Mouse (Mus musculus): ENCODE data around the gene Snapc4.
"Not testable (repeated sequence)": the region's sequence is repeated elsewhere in the genome, so short reads cannot be mapped to it uniquely, and the experiment has no call there.

The Snapc4 gene

GRCm38 (mm10) chr2:26380131-26380771 lies at the start of gene Snapc4:
Gene Snapc4 (minus strand): TSS chr2:26380653.
- DNase-seq, result peak; percentile 87 to 90

GRCm38 (mm10) chr2:26429851-26430250 lies 49.4 kb upstream of the Snapc4 start:
- no peak for DNase-seq

GRCm38 (mm10) chr2:26424541-26424940 lies 44.1 kb upstream of the Snapc4 start:
- no peak for DNase-seq

GRCm38 (mm10) chr2:26423086-26423485 lies 42.6 kb upstream of the Snapc4 start:
- no peak for DNase-seq

- DNase-seq, result no peak
These were observed 41.5 kb upstream of the Snapc4 start for GRCm38 (mm10) chr2:26421969-26422368.

- DNase-seq, result no peak
These were observed 37.7 kb upstream of the Snapc4 start for GRCm38 (mm10) chr2:26418120-26418519.

GRCm38 (mm10) chr2:26417066-26417465 lies 36.6 kb upstream of the Snapc4 start:
- no peak for DNase-seq

- peak; percentile 45 to 51 for DNase-seq
These were observed 30.5 kb upstream of the Snapc4 start for GRCm38 (mm10) chr2:26410931-26411411.

- peak; percentile 65 to 69 for DNase-seq
These were observed 29.6 kb upstream of the Snapc4 start for GRCm38 (mm10) chr2:26410091-26410490.

GRCm38 (mm10) chr2:26409362-26409761 lies 28.9 kb upstream of the Snapc4 start:
- no peak for DNase-seq

- DNase-seq, result peak; percentile 99 to 100
These were observed 28.3 kb upstream of the Snapc4 start, which contains the start of gene Inpp5e for GRCm38 (mm10) chr2:26408515-26409356. Gene Inpp5e (minus strand): TSS chr2:26409203.

GRCm38 (mm10) chr2:26403306-26403705 lies 22.9 kb upstream of the Snapc4 start:
- no peak for DNase-seq

GRCm38 (mm10) chr2:26402265-26402664 lies 21.8 kb upstream of the Snapc4 start:
- DNase-seq, result peak in 1 of 2 experiments; percentile 51

- no peak for DNase-seq
These were observed 20.6 kb upstream of the Snapc4 start for GRCm38 (mm10) chr2:26401023-26401422.

GRCm38 (mm10) chr2:26400296-26400695 lies 19.8 kb upstream of the Snapc4 start:
- no peak for DNase-seq

- DNase-seq, result peak; percentile 53 to 59
These were observed 19.2 kb upstream of the Snapc4 start for GRCm38 (mm10) chr2:26399647-26400046.

- DNase-seq, result no peak
These were observed 18.5 kb upstream of the Snapc4 start for GRCm38 (mm10) chr2:26398978-26399377.

- no peak for DNase-seq
These were observed 11.2 kb upstream of the Snapc4 start for GRCm38 (mm10) chr2:26391617-26392016.

GRCm38 (mm10) chr2:26390954-26391353 lies 10.5 kb upstream of the Snapc4 start:
- DNase-seq, result no peak

GRCm38 (mm10) chr2:26389154-26389690 lies 8.8 kb upstream of the Snapc4 start, which contains the start of the genes Entr1 and Pmpca:
Gene Entr1 (minus strand): TSS chr2:26389316.
Gene Pmpca (plus strand): TSS chr2:26389339.
- peak; percentile 95 to 96 for DNase-seq

- peak in 1 of 2 experiments; percentile 55 for DNase-seq
These were observed 8.3 kb upstream of the Snapc4 start for GRCm38 (mm10) chr2:26388682-26389153.

GRCm38 (mm10) chr2:26387713-26388112 lies 7.3 kb upstream of the Snapc4 start:
- no peak for DNase-seq

GRCm38 (mm10) chr2:26380871-26381270 lies 418 bp upstream of the Snapc4 start:
- DNase-seq, result not testable (repeated sequence)
